Mouse (Mus musculus): ENCODE data around the gene Slc29a3.

DNA sequence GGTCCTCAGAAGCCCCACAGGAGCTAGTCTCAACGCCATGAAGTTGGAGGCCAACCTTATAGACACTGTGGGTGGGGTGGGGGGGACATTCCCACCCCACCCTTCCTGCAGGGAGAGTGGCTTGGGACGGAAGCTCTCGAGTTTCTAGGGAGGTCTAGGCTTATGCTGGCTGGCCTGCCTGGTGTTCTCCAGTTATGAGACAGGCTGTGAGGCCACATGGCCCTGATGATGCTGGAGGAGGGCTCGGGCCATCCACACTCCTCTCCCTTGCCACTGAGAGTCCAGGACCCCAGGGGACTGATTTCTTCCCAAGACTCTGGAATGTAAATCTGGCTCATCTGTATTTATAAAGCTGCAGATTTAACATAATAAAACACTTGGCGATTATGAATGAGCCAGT lies 25.3 kb downstream of the Slc29a3 start:
- no peak for TF ChIP-seq POLR2A (IDR thresholded peaks at IDR 0.05; ENCODE audit: borderline replicate concordance, extremely low read depth, insufficient read depth, insufficient read length, poor library complexity, severe bottlenecking)
- no peak for TF ChIP-seq CTCF (IDR thresholded peaks at IDR 0.05; ENCODE audit: borderline replicate concordance, extremely low read depth, insufficient read depth, insufficient read length)
